Mouse (Mus musculus): Measurements from ENCODE around the gene Bloc1s1.

DNA sequence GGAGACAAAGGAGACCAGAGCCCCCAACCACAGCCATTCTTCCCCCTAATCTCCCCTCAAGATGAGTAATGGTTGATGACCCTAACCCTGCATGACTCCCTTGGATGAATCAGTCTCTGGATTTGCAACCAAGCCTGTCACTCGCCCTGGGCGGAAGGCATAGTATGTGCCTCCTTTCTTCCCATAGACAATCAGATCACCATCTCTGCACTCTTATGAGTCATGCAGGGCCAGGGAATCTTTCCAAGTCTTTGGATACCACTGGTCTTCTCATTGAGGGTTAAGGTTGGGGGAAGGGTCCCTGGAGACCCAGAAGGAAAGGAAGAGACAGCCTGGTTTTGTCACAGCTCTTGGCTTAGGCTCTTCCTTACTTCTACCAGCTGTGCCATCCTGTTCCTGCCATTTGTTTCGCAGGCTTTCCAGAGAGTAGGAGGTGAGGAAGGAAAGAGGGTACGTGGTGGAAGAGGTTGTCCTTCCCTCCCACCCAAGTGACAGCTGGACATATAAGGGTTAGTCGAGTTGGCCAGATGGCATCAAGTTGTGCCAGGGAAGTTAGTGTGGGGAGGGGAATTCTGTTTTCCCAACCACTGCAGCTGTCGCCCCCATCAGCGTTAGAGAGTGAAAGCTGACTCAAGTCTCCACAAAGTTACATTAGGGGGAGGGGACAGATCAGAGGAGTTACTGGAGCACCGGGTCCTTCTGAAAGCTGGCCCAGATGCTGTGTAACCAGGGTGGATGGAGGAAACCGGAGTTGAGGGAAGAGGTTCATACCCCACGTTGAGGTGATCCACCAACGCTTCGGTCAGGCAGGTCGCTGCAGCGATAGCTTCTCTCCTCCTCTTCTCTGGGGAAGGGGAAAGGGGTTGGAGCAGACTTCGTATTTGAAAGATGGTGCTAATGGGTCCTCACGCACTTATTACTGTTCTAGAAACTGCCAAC lies 1.7 kb downstream of the Bloc1s1 start:
- TF ChIP-seq CTCF (IDR thresholded peaks at IDR 0.05; ENCODE audit: low read depth, low read length) = no peak
- no peak for TF ChIP-seq POLR2A (IDR thresholded peaks at IDR 0.05; ENCODE audit: borderline replicate concordance, low read depth, low read length)
